Mouse (Mus musculus) MEL (cell line): ENCODE results near the gene Taar2. TPM values are rescaled to one million over a fixed set of nuclear protein-coding genes. Genes with fewer than 3 reads are reported as not detected.

Experiments used
- DNase-seq: peaks from one replicate; pipeline ENCODE4 v3.0.0; 2011; ENCODE audit warnings: low read depth, low spot score
- H3K27ac ChIP-seq: 2 replicates; pipeline ENCODE4 v1.5.1; 2012; ENCODE audit warnings: low read depth, mild to moderate bottlenecking, control low read depth, low read length, moderate library complexity; ENCODE audit not compliant: control insufficient read depth
- H3K27me3 ChIP-seq, 2 experiments: fragments of 150-350 bp in 1 of 2; sonication (generic) in 1 of 2; 2 replicates each; pipeline ENCODE4 v1.6.1; 2012; ENCODE audit warnings: low read length in 2 of 2, mild to moderate bottlenecking in 2 of 2, improper control_type of control experiment in 1 of 2, moderate library complexity in 1 of 2; ENCODE audit not compliant: insufficient read depth in 2 of 2, control insufficient read depth in 1 of 2
- H3K36me3 ChIP-seq, 2 experiments: 2 replicates each; pipeline ENCODE4 v1.6.1; 2012 to 2014; ENCODE audit warnings: low read length in 2 of 2, improper control_type of control experiment in 1 of 2, inconsistent platforms in 1 of 2, mild to moderate bottlenecking in 1 of 2; ENCODE audit not compliant: insufficient read depth in 2 of 2, control insufficient read depth in 1 of 2
- H3K4me1 ChIP-seq, 2 experiments: fragments of 150-350 bp in 1 of 2; sonication (generic) in 1 of 2; 2 replicates each; pipeline ENCODE4 v1.6.1; 2012; ENCODE audit warnings: low read length in 2 of 2, improper control_type of control experiment in 1 of 2, mild to moderate bottlenecking in 1 of 2; ENCODE audit not compliant: insufficient read depth in 2 of 2, control insufficient read depth in 1 of 2
- H3K4me3 ChIP-seq, 2 experiments: fragments of 150-350 bp in 1 of 2; sonication (generic) in 1 of 2; 2 replicates each; pipeline ENCODE4 v1.5.1; 2012; ENCODE audit warnings: low read depth in 2 of 2, low read length in 2 of 2, mild to moderate bottlenecking in 2 of 2, moderate library complexity in 2 of 2, control low read depth in 1 of 2, improper control_type of control experiment in 1 of 2; ENCODE audit not compliant: control insufficient read depth in 1 of 2, insufficient read depth in 1 of 2
- H3K79me2 ChIP-seq: 2 replicates; pipeline ENCODE4 v1.6.1; 2012; ENCODE audit warnings: mild to moderate bottlenecking, low read length, moderate library complexity; ENCODE audit not compliant: control insufficient read depth, poor library complexity, insufficient read depth
- H3K9ac ChIP-seq: 2 replicates; pipeline ENCODE4 v1.6.1; 2012; ENCODE audit warnings: low read depth, mild to moderate bottlenecking, control low read depth, low read length, moderate library complexity; ENCODE audit not compliant: control insufficient read depth, poor library complexity, severe bottlenecking
- H3K9me3 ChIP-seq: fragments of 150-350 bp; sonication (generic); replicated peaks from 2 replicates; pipeline ENCODE4 v1.6.1; 2012; ENCODE audit warnings: mild to moderate bottlenecking, low read length, improper control_type of control experiment, moderate library complexity; ENCODE audit not compliant: insufficient read depth
- BHLHE40 ChIP-seq: IDR thresholded peaks from 2 replicates; pipeline ENCODE4 v1.6.1; 2012; ENCODE audit warnings: low read depth, mild to moderate bottlenecking, inconsistent platforms, low read length, improper control_type of control experiment, borderline replicate concordance
- CHD1 ChIP-seq: IDR thresholded peaks from 2 replicates; pipeline ENCODE4 v1.6.1; 2012; ENCODE audit warnings: low read depth, mild to moderate bottlenecking, inconsistent platforms, low read length, improper control_type of control experiment
- ELF1 ChIP-seq: IDR thresholded peaks from 2 replicates; pipeline ENCODE4 v1.6.1; 2014; ENCODE audit warnings: low read depth, mild to moderate bottlenecking, inconsistent platforms, low read length, improper control_type of control experiment, moderate library complexity
- GABPA ChIP-seq: IDR thresholded peaks from 2 replicates; pipeline ENCODE4 v1.6.1; 2012; ENCODE audit warnings: low read depth, mild to moderate bottlenecking, inconsistent platforms, low read length, improper control_type of control experiment, moderate library complexity
- GATA1 ChIP-seq: IDR thresholded peaks from 2 replicates; pipeline ENCODE4 v1.6.1; 2011; ENCODE audit warnings: low read depth, low read length, improper control_type of control experiment
- MAX ChIP-seq: IDR thresholded peaks from 2 replicates; pipeline ENCODE4 v1.6.1; 2011; ENCODE audit warnings: low read length, improper control_type of control experiment
- MXI1 ChIP-seq: IDR thresholded peaks from 2 replicates; pipeline ENCODE4 v1.6.1; 2011; ENCODE audit warnings: mild to moderate bottlenecking, low read depth, low read length, improper control_type of control experiment
- MYB ChIP-seq: IDR thresholded peaks from 2 replicates; pipeline ENCODE4 v1.6.1; 2011; ENCODE audit warnings: mild to moderate bottlenecking, low read depth, low read length, improper control_type of control experiment
- POLR2AphosphoS2 ChIP-seq: IDR thresholded peaks from 2 replicates; pipeline ENCODE4 v1.6.1; 2011; ENCODE audit warnings: low read length, improper control_type of control experiment
- SIN3A ChIP-seq: IDR thresholded peaks from 2 replicates; pipeline ENCODE4 v1.6.1; 2012; ENCODE audit warnings: low read length, improper control_type of control experiment, inconsistent platforms
- TBP ChIP-seq: IDR thresholded peaks from 2 replicates; pipeline ENCODE4 v1.8.0; 2011; ENCODE audit warnings: low read depth, low read length, improper control_type of control experiment
- TCF12 ChIP-seq: IDR thresholded peaks from 2 replicates; pipeline ENCODE4 v1.6.1; 2014; ENCODE audit warnings: low read depth, mild to moderate bottlenecking, inconsistent platforms, low read length, improper control_type of control experiment, moderate library complexity
- USF1 ChIP-seq: IDR thresholded peaks from 2 replicates; pipeline ENCODE4 v1.6.1; 2014; ENCODE audit warnings: low read depth, mild to moderate bottlenecking, inconsistent platforms, low read length, improper control_type of control experiment, moderate library complexity
- USF2 ChIP-seq, 2 experiments: IDR thresholded peaks; 2 replicates each; pipeline ENCODE4 v1.6.1; 2011 to 2012; ENCODE audit warnings: improper control_type of control experiment in 2 of 2, low read length in 2 of 2, borderline replicate concordance in 1 of 2, inconsistent platforms in 1 of 2, low read depth in 1 of 2, mild to moderate bottlenecking in 1 of 2; ENCODE audit not compliant: insufficient read depth in 1 of 2
- ZC3H11A ChIP-seq: IDR thresholded peaks from 2 replicates; pipeline ENCODE4 v1.6.1; 2012; ENCODE audit warnings: low read depth, mild to moderate bottlenecking, inconsistent platforms, low read length, improper control_type of control experiment
- ZKSCAN1 ChIP-seq: IDR thresholded peaks from 2 replicates; pipeline ENCODE4 v1.6.1; 2012; ENCODE audit warnings: low read depth, mild to moderate bottlenecking, inconsistent platforms, low read length, improper control_type of control experiment, moderate library complexity
- ZMIZ1 ChIP-seq: IDR thresholded peaks from 2 replicates; pipeline ENCODE4 v1.6.1; 2012; ENCODE audit warnings: low read depth, mild to moderate bottlenecking, inconsistent platforms, low read length, improper control_type of control experiment, moderate library complexity
- polyA plus RNA-seq, 2 experiments: library from polyadenylated mRNA; stranded (reverse) in 1 of 2; unstranded in 1 of 2; fragments of >175 nt in 1 of 2; fragments of >200 nt in 1 of 2; gene quantifications; 2 replicates each; pipeline versions ENCODE4 v1.2.1 to v1.2.4; 2012; ENCODE audit warnings: low replicate concordance in 2 of 2, low read depth in 1 of 2; ENCODE audit not compliant: insufficient read length in 2 of 2, insufficient read depth in 1 of 2, missing spikeins in 1 of 2
- total RNA-seq: library from RNA; depleted of rRNA; stranded (reverse); fragments of 300-350 nt; gene quantifications from 2 replicates; pipeline ENCODE4 v1.2.3, GENCODE M21; 2012; rRNA removed

Taar2 gene
- total and polyA plus RNA-seq, 3 experiments: not detected

GRCm38 (mm10) chr10:23985546-23985945 lies 47.2 kb downstream of the Taar2 start, which contains the start of gene Taar6:
Taar6 (minus strand) TSS chr10:23985646.
- no peaks in the 10 kb centered on the region for H3K9me3 ChIP-seq
- TF ChIP-seq MYB: no peak
- no peak for TF ChIP-seq USF1
- no peak for TF ChIP-seq ZC3H11A
- TF ChIP-seq MXI1: no peak
- no peak for TF ChIP-seq ELF1
- no peak for TF ChIP-seq BHLHE40
- no peak for TF ChIP-seq TCF12
- TF ChIP-seq GABPA: no peak
- DNase-seq: no peak
- no peaks in the 10 kb centered on the region for H3K79me2 ChIP-seq
- H3K27me3 ChIP-seq: no peaks in the 10 kb centered on the region; a peak in 1 of 4 replicates
- no peak within 1 kb of the TSS for H3K9ac ChIP-seq
- no peaks in the 10 kb centered on the region for H3K36me3 ChIP-seq
- no peaks in the 10 kb centered on the region for H3K4me1 ChIP-seq
- no peak within 1 kb of the TSS for H3K27ac ChIP-seq
- H3K4me3 ChIP-seq: no peak within 1 kb of the TSS

GRCm38 (mm10) chr10:23986419-23986818 lies 48.0 kb downstream of the Taar2 start:
- TF ChIP-seq USF2 (IDR thresholded peaks at IDR 0.05; ENCODE audit: borderline replicate concordance in 1 of 2, insufficient read depth in 1 of 2, low read depth in 1 of 2, low read length in 2 of 2) (no peak), ZKSCAN1 (no peak), MYB (no peak), CHD1 (no peak), ZMIZ1 (no peak), MAX (no peak), GATA1 (no peak), SIN3A (no peak), BHLHE40 (no peak), TBP (no peak), POLR2AphosphoS2 (no peak)
- TF ChIP-seq, all 39 proteins: peak for 0

More at GRCm38 (mm10) chr10:23986419-23986818, 48.0 kb downstream of the Taar2 start:
- Histone ChIP-seq H3K4me1 (no peaks in the 10 kb centered on the region), H3K9ac (no peak overlapping the region), H3K79me2 (no peaks in the 10 kb centered on the region), H3K27ac (no peak overlapping the region), H3K36me3 (no peaks in the 10 kb centered on the region), H3K9me3 (no peaks in the 10 kb centered on the region), H3K27me3 (no peaks in the 10 kb centered on the region; a peak in 1 of 4 replicates), H3K4me3 (no peak overlapping the region)
- no peak for DNase-seq

Other genes starting within 250 kb of the Taar2 start
- gene Rps12, start 151.3 kb upstream of the Taar2 start, total RNA-seq: 5,370 and 5,608 TPM in 2 replicates
- gene Rps12, start 151.3 kb upstream of the Taar2 start, polyA plus RNA-seq: 1,000 to 10,000 TPM in 1 of 2 experiments, 100 to 1,000 TPM in 1; 135 to 1,493 TPM
- not detected in 2 replicates for gene Slc18b1, start 141.6 kb upstream of the Taar2 start, total RNA-seq
- gene Slc18b1, start 141.6 kb upstream of the Taar2 start, polyA plus RNA-seq: not detected
- gene Vnn3, start 87.1 kb upstream of the Taar2 start, total RNA-seq: not detected in 2 replicates
- gene Vnn3, start 87.1 kb upstream of the Taar2 start, polyA plus RNA-seq: not detected
- not detected in 2 replicates for gene Vnn1, start 43.9 kb upstream of the Taar2 start, total RNA-seq
- gene Vnn1, start 43.9 kb upstream of the Taar2 start, polyA plus RNA-seq: not detected
- not detected in 2 replicates for gene Taar1, start 18.2 kb upstream of the Taar2 start, total RNA-seq
- gene Taar1, start 18.2 kb upstream of the Taar2 start, polyA plus RNA-seq: not detected
- not detected in 2 replicates for gene Taar3, start 11.0 kb downstream of the Taar2 start, total RNA-seq
- gene Taar3, start 11.0 kb downstream of the Taar2 start, polyA plus RNA-seq: not detected
- gene Taar4, start 21.9 kb downstream of the Taar2 start, total RNA-seq: not detected in 2 replicates
- gene Taar4, start 21.9 kb downstream of the Taar2 start, polyA plus RNA-seq: not detected
- not detected in 2 replicates for gene Taar5, start 32.1 kb downstream of the Taar2 start, total RNA-seq
- not detected for gene Taar5, start 32.1 kb downstream of the Taar2 start, polyA plus RNA-seq
- not detected in 2 replicates for gene Taar6, start 47.1 kb downstream of the Taar2 start, total RNA-seq
- gene Taar6, start 47.1 kb downstream of the Taar2 start, polyA plus RNA-seq: not detected
- gene Taar7a, start 54.9 kb downstream of the Taar2 start, total RNA-seq: not detected in 2 replicates
- not detected for gene Taar7a, start 54.9 kb downstream of the Taar2 start, polyA plus RNA-seq
- gene Taar7b, start 61.4 kb downstream of the Taar2 start, total RNA-seq: not detected in 2 replicates
- gene Taar7b, start 61.4 kb downstream of the Taar2 start, polyA plus RNA-seq: not detected
- gene Taar7d, start 88.7 kb downstream of the Taar2 start, total RNA-seq: not detected in 2 replicates
- not detected for gene Taar7d, start 88.7 kb downstream of the Taar2 start, polyA plus RNA-seq
- not detected in 2 replicates for gene Taar7e, start 99.0 kb downstream of the Taar2 start, total RNA-seq
- gene Taar7e, start 99.0 kb downstream of the Taar2 start, polyA plus RNA-seq: not detected
- not detected in 2 replicates for gene Taar7f, start 110.9 kb downstream of the Taar2 start, total RNA-seq
- gene Taar7f, start 110.9 kb downstream of the Taar2 start, polyA plus RNA-seq: not detected
- not detected in 2 replicates for gene Taar8a, start 137.9 kb downstream of the Taar2 start, total RNA-seq
- not detected for gene Taar8a, start 137.9 kb downstream of the Taar2 start, polyA plus RNA-seq
- not detected in 2 replicates for gene Taar8b, start 153.7 kb downstream of the Taar2 start, total RNA-seq
- not detected for gene Taar8b, start 153.7 kb downstream of the Taar2 start, polyA plus RNA-seq
- not detected in 2 replicates for gene Taar8c, start 163.3 kb downstream of the Taar2 start, total RNA-seq
- not detected for gene Taar8c, start 163.3 kb downstream of the Taar2 start, polyA plus RNA-seq
- not detected in 2 replicates for gene Taar9, start 171.0 kb downstream of the Taar2 start, total RNA-seq
- gene Taar9, start 171.0 kb downstream of the Taar2 start, polyA plus RNA-seq: not detected
- gene Stx7, start 210.7 kb downstream of the Taar2 start, total RNA-seq: 32.6 and 36.1 TPM in 2 replicates
- gene Stx7, start 210.7 kb downstream of the Taar2 start, polyA plus RNA-seq: 10 to 100 TPM in 1 of 2 experiments, not detected in 1; 37.7 TPM